ENCODE assay signal across 8 mouse cellular contexts in the genomic region with DNA sequence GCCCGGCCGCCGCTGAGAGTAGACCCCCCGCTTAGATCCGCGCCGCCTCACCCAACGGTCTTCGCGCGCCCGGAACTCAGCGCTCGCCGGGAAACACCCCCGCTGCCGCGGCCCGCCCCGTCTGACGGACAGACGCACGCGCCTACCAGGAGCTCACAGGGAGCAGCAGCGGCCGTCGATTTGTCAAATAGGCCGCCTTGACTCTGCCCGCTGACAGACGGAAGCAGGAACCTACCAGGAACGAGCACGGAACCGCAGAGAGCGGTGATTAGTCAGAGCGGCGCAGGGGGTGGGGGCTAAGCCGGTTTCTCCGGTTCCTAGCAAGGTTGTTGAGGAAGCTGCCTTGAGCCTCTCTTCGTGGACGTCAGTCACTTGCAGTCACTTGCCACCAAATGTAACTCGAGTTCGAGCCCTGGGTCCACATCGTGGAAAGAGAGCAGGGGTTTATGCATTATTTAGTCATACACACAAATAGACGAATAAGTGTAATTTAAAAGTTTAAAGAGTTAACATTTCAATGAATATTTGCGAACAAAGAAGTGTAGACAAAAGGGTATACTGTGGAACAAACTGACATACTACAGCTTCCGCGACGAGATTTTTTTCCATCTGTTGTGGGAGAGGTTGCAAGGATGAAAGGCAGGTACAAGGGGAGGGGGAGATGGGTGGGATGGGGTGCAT. TPM values are rescaled to one million over a fixed set of nuclear protein-coding genes. Genes with fewer than 3 reads are reported as not detected.
A peak's percentile ranks its signal among the peaks of the same experiment; 100 is the strongest.
DNase-seq lines count a peak whose midpoint lies in the region; ATAC-seq lines count a peak whose summit lies in the region.

A gene (minus strand): TSS at position 130 of the 681 bp plus-strand sequence.

- peak within 1 kb of the TSS; percentile 83 for H3K4me3 ChIP-seq in heart, embryonic 10.5 days
- H3K4me3 ChIP-seq in kidney, embryonic 15.5 days (replicated peaks) = peak within 1 kb of the TSS; percentile 81

- ATAC-seq in erythroblast, adult 5-6 weeks (replicated peaks; ENCODE audit: low FRiP score, poor library complexity, severe bottlenecking) = peak; percentile 97
- ATAC-seq in kidney, embryonic 15.5 days (replicated peaks; ENCODE audit: low FRiP score) = peak; percentile 99
- peak; percentile 98 for ATAC-seq in monocyte, adult 5-6 weeks (replicated peaks; ENCODE audit: insufficient number of reproducible peaks, low FRiP score, low TSS enrichment, poor library complexity, severe bottlenecking)

- peak; percentile 96 to 97 for DNase-seq in B cell, adult 2 months
- peak; percentile 99 for DNase-seq in brain, adult 2 months (ENCODE audit: low read depth, low spot score)
- peak; percentile 100 for DNase-seq in heart, embryonic 10.5 days (ENCODE audit: low spot score)
- peak; percentile 98 for DNase-seq in liver
- peak; percentile 98 for DNase-seq in spleen, postnatal 4 days (ENCODE audit: low spot score in 2 of 2)

- peak within 1 kb of the TSS; percentile 86 for H3K9ac ChIP-seq in kidney, embryonic 15.5 days

- WGBS in heart, embryonic 10.5 days = 3% methylated on average over 48 of the region's 48 CpGs
- WGBS in kidney, embryonic 15.5 days = 3% methylated on average over 48 of the region's 48 CpGs

- H3K9me3 ChIP-seq in heart, embryonic 10.5 days = no peaks in the 10 kb centered on the region
- H3K9me3 ChIP-seq in kidney, embryonic 15.5 days (replicated peaks) = no peaks in the 10 kb centered on the region

- no peaks in the 10 kb centered on the region for H3K27me3 ChIP-seq in heart, embryonic 10.5 days (ENCODE audit: insufficient read depth, poor library complexity, severe bottlenecking)
- H3K27me3 ChIP-seq in kidney, embryonic 15.5 days = no peaks in the 10 kb centered on the region

- H3K4me2 ChIP-seq in kidney, embryonic 15.5 days = peak within 1 kb of the TSS; percentile 75

- peaks cover 19% of the 10 kb centered on the region for H3K4me1 ChIP-seq in heart, embryonic 10.5 days
- H3K4me1 ChIP-seq in kidney, embryonic 15.5 days = peaks cover 28% of the 10 kb centered on the region

- H3K27ac ChIP-seq in heart, embryonic 10.5 days = peak within 1 kb of the TSS; percentile 96
- peak within 1 kb of the TSS; percentile 82 for H3K27ac ChIP-seq in kidney, embryonic 15.5 days

- 0 out of 2 replicates have a peak, but pooled peaks cover 4% of the 10 kb centered on the region for H3K36me3 ChIP-seq in heart, embryonic 10.5 days
- H3K36me3 ChIP-seq in kidney, embryonic 15.5 days = 0 out of 2 replicates have a peak, but pooled peaks cover 5% of the 10 kb centered on the region

RNA-seq across cellular contexts. Expression of the gene that starts here (rescaled TPM):
- 1.7 and 2.3 TPM in 2 replicates for total RNA-seq in erythroblast, adult 5-6 weeks (2015; ENCODE audit: low replicate concordance)
- total RNA-seq in erythroblast, adult 5-6 weeks (2017; ENCODE audit: low replicate concordance) = 4.2 and 4.3 TPM in 2 replicates
- 29.7 and 30.9 TPM in 2 replicates for polyA plus RNA-seq in heart, embryonic 10.5 days (2016; fragmentation: Nextera tagmentation; extraction: Ambion mirVana)
- 36.0 and 37.3 TPM in 2 replicates for polyA plus RNA-seq in kidney, embryonic 15.5 days (2015; fragmentation: Nextera tagmentation; extraction: Ambion mirVana)
- total RNA-seq in monocyte, adult 5-6 weeks (2017) = 16.6 to 29.4 TPM (median 18.0 TPM) in 3 replicates

Comparison
In these comparisons a context has a peak if more than half of its experiments do, and no peak if none do; other contexts are left out.
1. Peak in every context shown above with its lines: DNase-seq, ATAC-seq, H3K4me3 ChIP-seq and H3K27ac ChIP-seq.